Mouse (Mus musculus) layer of hippocampus, adult 2 months (tissue): ENCODE measurements around the gene Tbx20. TPM values are rescaled to one million over a fixed set of nuclear protein-coding genes. Genes with fewer than 3 reads are reported as not detected.

ENCODE experiments used
- DNase-seq, 2 experiments: peaks; one replicate each; pipeline ENCODE4 v3.0.0; 2022; ENCODE audit warnings: low spot score in 2 of 2
- H3K27ac ChIP-seq: fragments of 200-600 bp; 2 replicates; pipeline ENCODE4 v1.8.1; 2022
- H3K4me3 ChIP-seq: fragments of 200-600 bp; 2 replicates; pipeline ENCODE4 v1.8.1; 2022; ENCODE audit warnings: mild to moderate bottlenecking
- CTCF ChIP-seq: fragments of 200-600 bp; conservative IDR thresholded peaks from 2 replicates; pipeline ENCODE4 v1.8.1; 2022; ENCODE audit warnings: antibody characterized with exemption, mild to moderate bottlenecking, moderate library complexity
- total RNA-seq, 2 experiments: library from RNA; stranded (reverse); gene quantifications; 2 replicates each; pipeline ENCODE4 v1.2.3; 2021

Tbx20 gene
- total RNA-seq, 2 experiments from 2014 or later = not detected

DNA sequence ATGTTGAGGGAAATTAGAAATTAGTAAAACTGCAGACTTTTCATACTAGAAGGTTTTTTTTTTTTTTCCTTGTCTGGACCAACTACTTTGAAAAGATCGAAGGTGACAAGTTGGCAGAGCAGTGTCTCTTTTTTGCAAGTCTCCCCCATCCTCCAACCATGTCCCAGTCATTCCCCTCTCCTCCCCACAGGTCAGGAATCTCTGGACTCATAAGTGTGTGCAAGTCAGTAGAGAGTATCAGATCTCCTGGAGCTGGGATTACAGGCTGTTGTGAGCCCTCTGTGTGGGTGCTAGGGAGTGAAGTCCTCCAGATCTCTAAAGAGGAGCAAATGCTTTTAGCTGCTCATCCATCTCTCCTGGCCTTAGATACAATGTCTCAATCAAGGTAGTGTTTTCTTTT lies 1.5 kb upstream of the Tbx20 start:
- Histone ChIP-seq H3K27ac (no peak overlapping the region), H3K4me3 (no peak overlapping the region)
- no peak for DNase-seq
- TF ChIP-seq CTCF = no peak

DNA sequence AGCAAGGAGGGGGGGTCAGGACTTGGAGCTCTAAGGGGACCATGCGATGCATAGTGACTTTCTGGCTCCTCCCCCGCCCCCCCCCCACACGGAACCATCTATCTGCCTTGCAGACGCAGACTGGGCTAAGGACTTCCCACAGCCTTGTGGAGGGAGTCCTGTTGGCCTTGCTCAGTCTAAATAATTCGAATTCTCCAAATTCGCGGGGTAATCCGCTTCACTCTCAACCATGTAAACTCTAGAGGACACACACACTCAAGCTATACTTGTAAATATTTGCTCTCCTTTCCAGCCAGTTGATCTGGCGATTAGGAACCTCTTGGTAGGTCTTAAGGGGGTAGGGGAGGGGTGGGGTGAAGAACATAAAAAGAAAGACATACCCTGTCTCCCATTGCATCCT lies 898 bp upstream of the Tbx20 start:
- no peak overlapping the region for H3K27ac ChIP-seq
- no peak for TF ChIP-seq CTCF
- H3K4me3 ChIP-seq = no peak overlapping the region

DNA sequence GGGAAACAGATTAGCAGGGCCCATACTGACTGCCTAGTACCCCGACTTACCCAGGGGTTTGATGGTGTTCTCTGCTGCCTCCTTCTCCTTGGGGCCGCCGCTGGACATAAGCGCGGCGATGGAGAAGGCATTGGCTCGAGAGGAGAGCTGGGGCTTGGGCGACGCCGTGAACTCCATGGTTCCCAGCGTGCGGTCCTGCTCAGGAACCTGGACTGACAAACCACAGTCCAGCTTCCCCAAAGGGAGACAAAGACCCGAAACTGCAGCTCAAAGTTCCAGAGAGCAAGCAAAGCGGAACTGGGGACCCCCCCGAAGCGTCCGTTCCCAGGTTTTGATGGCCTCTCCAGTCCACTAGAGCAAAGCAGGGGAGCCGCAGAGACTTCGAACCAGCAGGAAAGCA lies 434 bp downstream of the Tbx20 start:
- DNase-seq = no peak
- Histone ChIP-seq H3K4me3 (no peak overlapping the region), H3K27ac (no peak overlapping the region)
- TF ChIP-seq CTCF = no peak

More for the DNA sequence above, 898 bp upstream of the Tbx20 start:
- no peak for DNase-seq

DNA sequence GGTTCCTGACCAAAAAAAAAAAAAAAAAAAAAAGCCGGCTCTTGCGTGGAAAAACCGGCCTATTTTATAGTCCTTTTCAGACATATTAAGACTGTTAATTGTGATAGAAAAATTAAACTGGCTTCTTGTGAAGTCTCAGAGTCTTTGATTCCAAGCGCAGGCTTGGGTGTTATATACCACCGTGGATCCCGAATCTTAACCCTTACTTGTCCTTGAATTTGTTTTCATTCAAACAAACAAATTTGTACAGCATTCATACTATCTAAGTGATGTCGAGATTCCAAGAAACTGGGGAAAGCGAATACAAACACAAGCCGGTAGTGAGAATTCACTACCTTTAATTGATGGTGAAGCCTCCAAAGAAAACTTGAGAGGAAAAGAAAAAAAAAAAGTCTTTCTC lies 932 bp downstream of the Tbx20 start:
- no peak for DNase-seq
- Histone ChIP-seq H3K4me3 (no peak overlapping the region), H3K27ac (no peak overlapping the region)
- no peak for TF ChIP-seq CTCF

DNA sequence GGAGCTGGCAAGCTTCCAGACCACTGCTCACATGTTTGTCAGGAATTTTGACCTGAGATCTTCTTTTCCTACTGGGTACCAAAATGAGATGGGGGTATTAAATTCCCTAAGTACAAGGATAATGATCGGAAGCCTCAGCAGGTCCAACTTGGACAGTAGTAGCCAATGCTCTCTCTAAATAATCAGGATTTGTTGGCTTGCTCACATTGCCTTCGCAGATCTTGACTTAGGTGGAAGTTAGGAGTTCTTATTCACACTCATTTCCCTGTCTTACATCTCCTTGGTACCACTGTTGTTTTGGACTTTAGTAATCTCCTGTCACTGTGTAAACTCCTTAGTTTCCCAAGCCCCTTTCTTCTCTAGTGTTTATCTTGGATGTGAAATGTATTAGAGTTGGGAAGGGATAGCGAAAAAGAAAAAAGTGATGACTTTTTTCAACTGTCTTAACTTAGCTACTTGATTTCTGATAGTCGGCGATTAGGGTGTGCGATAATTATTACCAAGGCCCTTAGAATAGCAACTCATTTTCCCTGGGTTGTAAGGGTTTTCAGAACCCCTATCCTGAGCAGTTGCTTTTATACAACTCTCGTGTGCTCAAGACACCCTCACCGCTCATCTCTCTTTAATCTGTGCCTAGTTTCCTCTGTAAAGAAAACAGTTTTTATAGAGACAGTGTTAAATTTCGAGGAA lies 1.5 kb downstream of the Tbx20 start:
- no peak overlapping the region for H3K27ac ChIP-seq
- no peak for DNase-seq

DNA sequence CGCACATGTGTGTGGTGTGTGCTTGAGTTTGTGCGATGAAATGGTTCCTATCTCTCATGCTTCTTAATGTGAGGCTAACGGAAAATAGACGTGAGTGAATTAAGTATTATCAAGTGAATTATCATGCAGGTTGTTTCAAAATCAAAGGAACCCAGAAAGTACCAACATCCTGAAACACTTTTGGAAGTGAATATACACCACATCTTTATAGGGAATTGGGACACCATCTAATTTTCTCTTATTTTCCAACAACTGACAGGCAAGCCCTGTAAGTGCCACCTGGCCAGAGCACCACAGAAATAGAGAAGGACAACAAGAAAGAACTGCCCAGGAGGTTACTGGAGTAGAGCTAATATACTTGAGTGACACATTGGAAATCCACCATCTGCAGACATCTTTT lies 2.4 kb downstream of the Tbx20 start:
- Histone ChIP-seq H3K27ac (no peak overlapping the region), H3K4me3 (no peak overlapping the region)
- no peak for DNase-seq
- no peak for TF ChIP-seq CTCF

More for the DNA sequence above, 1.5 kb downstream of the Tbx20 start:
- H3K4me3 ChIP-seq = no peak overlapping the region
- TF ChIP-seq CTCF = no peak

DNA sequence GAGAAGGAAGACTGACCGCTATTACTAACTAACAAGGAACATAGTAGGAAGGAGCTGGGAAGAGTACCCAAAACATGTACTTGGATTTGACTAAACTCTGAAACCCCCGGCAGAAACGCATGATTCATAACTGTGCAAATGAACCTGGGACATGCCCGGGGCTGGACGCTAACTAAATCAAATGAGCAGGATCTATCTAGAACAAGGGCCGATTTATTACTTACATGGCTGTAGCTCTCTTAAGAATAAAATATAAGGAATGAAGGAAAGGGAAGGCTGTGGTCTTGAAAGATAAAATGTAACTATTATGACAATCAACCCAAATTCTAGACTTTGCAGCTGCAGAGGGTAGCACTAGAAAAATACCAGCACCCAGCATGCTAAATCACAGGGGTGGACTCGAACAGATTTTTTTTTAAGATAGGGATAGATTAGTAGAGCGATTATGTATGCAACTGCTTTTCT lies 3.1 kb downstream of the Tbx20 start:
- no peak for DNase-seq
- no peak for TF ChIP-seq CTCF
- H3K27ac ChIP-seq = no peak overlapping the region
- no peak overlapping the region for H3K4me3 ChIP-seq

DNA sequence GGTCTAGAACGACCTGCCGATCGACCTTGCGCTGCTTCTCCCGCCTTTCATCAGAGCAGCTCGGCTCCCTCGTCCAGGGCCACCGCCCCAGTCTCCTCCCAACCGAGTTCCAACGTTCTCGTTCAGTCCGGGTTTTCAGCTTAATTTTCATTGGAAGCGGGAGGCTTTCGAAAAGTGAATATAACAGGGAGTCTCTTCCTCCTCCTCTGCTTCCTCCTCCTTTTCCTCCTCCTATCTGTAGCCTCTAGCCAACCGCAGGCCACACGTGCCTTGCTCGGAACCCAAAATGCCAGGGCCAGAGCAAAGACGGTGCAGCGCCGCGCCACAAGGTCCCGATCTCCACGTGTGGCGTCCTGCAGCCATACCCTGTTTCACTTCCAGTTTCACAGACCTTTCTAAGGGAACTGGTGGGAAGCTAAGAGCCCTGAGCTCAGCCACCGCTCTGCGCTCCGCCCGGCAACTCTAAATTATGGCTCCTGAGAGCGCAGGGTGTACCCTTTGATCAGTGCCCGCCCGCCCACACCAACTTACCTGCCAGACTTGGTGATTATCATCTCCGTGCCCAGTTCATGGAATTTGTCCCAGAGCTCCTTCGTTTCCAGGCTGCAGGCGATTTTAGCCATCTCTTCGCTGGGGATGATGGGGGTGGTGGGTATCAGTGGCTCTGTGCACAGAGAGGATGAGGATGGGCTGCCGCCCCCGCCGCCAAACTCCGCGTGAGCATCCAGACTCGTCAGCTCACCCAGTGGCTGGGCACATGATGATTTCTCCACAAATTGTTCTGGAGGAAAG lies 3.8 kb downstream of the Tbx20 start:
- TF ChIP-seq CTCF = no peak
- H3K27ac ChIP-seq = no peak overlapping the region
- DNase-seq = no peak
- no peak overlapping the region for H3K4me3 ChIP-seq

DNA sequence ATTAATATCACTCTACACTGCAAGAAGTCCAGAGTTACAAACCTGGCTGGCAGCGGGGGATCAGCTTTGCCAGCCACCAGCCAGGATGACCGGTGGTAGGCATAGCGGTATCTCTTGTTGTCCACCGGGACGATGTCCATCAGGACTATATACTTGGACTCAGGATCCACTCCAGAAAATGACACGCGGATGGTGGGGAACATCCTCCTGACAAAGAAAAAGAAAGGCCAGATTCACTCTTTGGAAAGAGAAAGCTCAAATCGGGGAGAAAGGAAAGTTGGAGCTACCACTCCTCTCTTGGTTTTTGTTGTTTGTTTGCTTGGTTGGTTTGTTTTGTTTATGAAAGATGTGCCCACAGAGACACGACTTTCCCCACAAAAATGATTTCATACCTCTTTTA lies 4.5 kb downstream of the Tbx20 start:
- TF ChIP-seq CTCF = no peak
- no peak overlapping the region for H3K4me3 ChIP-seq
- DNase-seq = no peak
- no peak overlapping the region for H3K27ac ChIP-seq

DNA sequence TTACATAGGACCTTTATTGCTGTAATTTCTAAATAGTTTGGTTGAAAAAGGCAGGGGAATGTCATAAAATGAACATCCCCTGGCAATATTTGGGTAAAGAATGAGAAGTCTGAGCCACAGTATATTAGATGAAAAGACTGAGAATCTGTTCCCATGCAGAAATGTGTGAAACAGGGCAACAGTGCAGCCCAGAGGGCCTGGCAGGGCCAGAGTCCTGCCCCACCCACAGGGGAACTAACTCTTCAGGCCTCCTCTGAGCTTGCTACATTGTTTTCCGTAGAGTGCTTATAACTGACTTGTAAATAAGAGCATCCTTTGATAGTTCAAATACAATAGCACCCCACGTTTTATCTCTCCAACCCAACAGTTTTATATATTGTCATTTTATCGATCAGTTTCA lies 7.0 kb downstream of the Tbx20 start:
- no peak for TF ChIP-seq CTCF
- Histone ChIP-seq H3K4me3 (no peak overlapping the region), H3K27ac (no peak overlapping the region)
- no peak for DNase-seq

DNA sequence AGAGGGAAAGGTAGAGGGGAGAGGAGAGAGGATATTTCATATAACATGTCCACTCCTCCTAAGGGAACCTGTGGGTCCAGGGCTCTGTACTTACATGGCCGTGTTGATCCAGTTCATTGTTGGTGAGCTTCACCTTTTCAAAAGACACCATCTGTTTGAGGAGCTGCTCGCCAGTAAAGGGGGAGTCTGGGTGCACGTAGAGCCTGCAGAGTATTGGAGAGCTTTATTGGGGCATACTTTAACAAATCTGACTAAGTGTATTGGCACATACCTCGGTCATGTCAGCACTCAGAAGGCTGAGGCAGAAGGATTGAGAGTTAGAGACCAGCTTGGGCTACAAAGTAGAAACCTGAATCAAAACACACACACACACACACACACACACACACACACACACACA lies 8.5 kb downstream of the Tbx20 start:
- TF ChIP-seq CTCF = no peak
- H3K27ac ChIP-seq = no peak overlapping the region
- H3K4me3 ChIP-seq = no peak overlapping the region
- DNase-seq = no peak

DNA sequence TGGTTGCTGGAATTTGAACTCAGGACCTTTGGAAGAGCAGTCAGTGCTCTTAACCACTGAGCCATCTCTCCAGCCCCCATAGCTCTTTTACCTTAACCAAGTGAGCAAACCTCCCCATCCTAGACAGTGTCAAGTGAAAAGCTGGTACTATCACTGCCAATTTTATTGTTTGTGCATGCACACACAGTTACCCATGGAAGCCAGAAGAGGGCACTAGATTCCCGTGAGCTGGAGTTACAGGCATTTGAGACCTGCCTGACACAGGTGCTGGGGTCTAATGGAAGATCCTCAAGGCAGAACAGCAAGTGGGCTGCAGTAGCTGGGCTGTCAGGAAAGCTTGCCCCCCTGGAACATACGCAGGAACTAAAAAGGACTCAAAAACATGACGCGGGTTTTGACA lies 13.6 kb downstream of the Tbx20 start:
- no peak overlapping the region for H3K4me3 ChIP-seq
- H3K27ac ChIP-seq = no peak overlapping the region
- no peak for DNase-seq
- peak; percentile 70 for TF ChIP-seq CTCF

DNA sequence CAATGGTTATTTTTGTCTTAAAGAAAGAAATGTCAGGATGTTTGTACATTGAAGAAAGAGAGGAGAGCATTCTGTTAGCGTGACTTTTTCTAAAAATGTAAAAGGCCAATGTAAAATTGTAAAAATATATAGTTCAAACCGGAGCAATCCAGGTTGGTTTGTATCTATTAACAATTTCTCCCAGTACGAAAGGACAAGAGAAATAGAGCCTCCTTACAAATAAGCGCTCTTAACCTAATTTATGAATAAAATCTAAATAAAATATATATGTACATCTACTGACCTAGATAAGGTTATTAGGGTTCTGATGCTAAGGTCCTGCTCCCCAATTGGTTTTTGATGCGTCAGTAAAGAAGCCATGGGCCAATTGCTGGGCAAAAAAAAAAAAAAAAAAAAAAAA lies 29.1 kb downstream of the Tbx20 start:
- no peak for DNase-seq
- no peak for TF ChIP-seq CTCF
- Histone ChIP-seq H3K4me3 (no peak overlapping the region), H3K27ac (no peak overlapping the region)

DNA sequence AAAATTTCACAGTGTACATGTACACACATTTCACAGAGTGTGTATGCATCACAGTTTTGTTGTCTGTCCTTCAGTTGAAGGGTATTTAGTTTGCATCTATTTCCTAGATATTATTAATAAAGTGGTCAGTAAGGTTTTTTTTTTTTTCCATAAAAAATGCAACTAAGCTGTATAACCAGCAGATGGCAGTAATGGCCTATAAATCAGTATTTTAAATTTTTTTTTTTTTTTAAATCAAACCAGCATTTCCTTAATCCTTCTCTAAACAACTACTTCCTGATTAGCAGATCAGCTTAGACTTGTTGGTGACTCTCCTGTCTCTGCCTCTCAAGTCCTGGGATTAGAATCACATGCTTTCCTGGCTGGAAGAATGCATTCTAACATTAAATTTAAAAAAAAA lies 72.9 kb downstream of the Tbx20 start:
- Histone ChIP-seq H3K4me3 (no peak overlapping the region), H3K27ac (no peak overlapping the region)
- no peak for DNase-seq
- peak; percentile 81 for TF ChIP-seq CTCF
